Mouse (Mus musculus) lung, adult 2 months (tissue): ENCODE measurements around the gene Pias4.

ENCODE experiments used
- CTCF ChIP-seq: fragments of 200-500 bp; IDR thresholded peaks from 2 replicates; pipeline ENCODE4 v1.5.1; 2011; ENCODE audit warnings: mild to moderate bottlenecking, low read length, control low read depth; ENCODE audit not compliant: insufficient read depth
- POLR2A ChIP-seq: fragments of 200-500 bp; IDR thresholded peaks from 2 replicates; pipeline ENCODE4 v1.6.1; 2011; ENCODE audit warnings: low read depth, mild to moderate bottlenecking, control low read depth, low read length, borderline replicate concordance; ENCODE audit errors: extremely low read depth

GRCm38 (mm10) chr10:81137252-81138130, 30.2 kb downstream of the Pias4 start:
- no peak for TF ChIP-seq POLR2A
- no peak for TF ChIP-seq CTCF
